Mouse (Mus musculus): ENCODE results near the gene Tbc1d10b.
A peak's percentile ranks its signal among the peaks of the same experiment; 100 is the strongest.
"Not testable (repeated sequence)": the region's sequence is repeated elsewhere in the genome, so short reads cannot be mapped to it uniquely, and the experiment has no call there.

Tbc1d10b gene

DNA sequence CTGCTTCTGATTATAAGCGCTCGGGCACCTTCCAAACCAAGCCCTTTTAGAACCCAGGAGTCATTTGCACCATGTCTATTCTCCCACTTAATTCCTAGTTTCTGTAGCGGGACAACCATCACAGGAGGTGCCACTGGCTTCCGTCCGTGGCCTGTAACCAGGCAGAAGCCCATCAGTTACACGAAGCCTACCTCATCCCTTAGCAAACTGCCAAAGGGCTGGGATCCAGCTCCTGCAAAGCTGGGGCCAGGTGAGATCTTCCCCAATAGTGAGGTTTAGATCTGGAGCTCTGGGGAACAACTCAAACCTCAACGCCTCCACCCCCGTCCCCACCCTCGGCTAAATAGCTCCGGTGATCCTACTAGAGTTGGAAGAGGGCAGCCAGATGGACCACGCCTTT is 11.8 kb downstream of the Tbc1d10b start:
- no peak for DNase-seq

- DNase-seq = peak; percentile 95 to 96
Observed at GRCm38 (mm10) chr7:127195544-127196295, 12.5 kb downstream of the Tbc1d10b start, which contains the start of gene Cd2bp2. TSS of gene Cd2bp2 (minus strand) at chr7:127196050.

GRCm38 (mm10) chr7:127194633-127195029 is 13.6 kb downstream of the Tbc1d10b start:
- no peak for DNase-seq

- DNase-seq = no peak
Observed at GRCm38 (mm10) chr7:127194011-127194632, 14.1 kb downstream of the Tbc1d10b start.

DNA sequence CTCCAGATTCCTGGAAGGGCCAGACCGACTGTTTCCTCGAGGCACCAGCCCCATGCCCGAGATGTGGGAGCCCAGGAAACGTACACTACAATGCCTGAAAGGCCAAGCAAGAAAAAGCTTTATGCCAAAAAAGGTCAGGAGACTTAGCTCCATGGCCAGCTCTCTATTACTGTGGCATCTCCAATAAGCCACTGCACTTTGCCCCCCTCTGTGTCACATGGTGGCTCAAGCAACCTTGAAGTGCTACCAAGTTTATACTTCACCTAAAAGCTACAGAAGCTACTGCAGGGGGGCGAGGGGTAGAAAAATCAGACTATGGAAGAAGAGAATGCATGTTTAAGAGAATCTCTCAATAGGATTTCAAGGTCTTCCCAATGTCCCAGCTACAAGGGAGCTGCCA is 15.3 kb downstream of the Tbc1d10b start:
- DNase-seq = no peak

DNA sequence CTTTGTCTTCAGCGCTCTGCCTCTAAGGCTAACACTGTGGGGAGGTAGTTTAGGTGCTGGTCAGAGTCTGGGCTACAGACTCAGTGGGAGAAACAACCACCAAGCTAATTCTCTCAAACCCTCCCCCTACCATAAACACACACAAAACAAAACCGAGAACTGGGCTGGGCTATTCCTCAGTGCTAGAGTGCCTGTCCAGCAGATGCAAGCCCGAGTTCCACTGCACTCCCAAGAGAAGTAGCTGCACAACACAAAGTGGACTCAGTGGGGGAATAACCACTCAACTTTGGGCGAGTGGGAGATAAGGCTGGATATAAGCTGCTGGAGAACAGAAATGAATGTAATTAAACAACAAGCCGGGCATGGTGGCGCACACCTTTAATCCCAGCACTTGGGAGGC is 17.6 kb downstream of the Tbc1d10b start:
- DNase-seq = no peak

GRCm38 (mm10) chr7:127188305-127189276 is 19.7 kb downstream of the Tbc1d10b start:
- DNase-seq = no peak

- DNase-seq = no peak
Observed at GRCm38 (mm10) chr7:127187351-127187750, 20.9 kb downstream of the Tbc1d10b start.

GRCm38 (mm10) chr7:127185601-127186000 is 22.7 kb downstream of the Tbc1d10b start:
- DNase-seq = no peak

DNA sequence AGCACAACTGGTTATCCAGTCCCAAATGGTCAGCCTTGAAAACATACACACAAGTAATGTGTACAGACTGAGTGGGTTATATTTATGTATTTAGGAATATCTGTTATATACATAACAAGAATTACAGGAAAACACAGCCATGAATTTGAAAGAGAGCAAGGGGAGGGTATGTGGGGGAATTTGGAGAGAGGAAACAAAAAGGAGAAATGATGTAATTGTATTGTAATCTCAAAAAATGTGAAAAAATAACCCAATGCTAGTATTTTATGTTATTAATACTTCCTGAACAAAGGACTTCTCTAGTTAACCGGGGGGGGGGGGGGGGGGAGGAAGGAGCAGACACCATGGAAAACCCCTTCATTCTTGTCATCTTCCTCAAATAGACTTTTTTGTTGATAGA is 23.5 kb downstream of the Tbc1d10b start:
- no peak for DNase-seq

DNA sequence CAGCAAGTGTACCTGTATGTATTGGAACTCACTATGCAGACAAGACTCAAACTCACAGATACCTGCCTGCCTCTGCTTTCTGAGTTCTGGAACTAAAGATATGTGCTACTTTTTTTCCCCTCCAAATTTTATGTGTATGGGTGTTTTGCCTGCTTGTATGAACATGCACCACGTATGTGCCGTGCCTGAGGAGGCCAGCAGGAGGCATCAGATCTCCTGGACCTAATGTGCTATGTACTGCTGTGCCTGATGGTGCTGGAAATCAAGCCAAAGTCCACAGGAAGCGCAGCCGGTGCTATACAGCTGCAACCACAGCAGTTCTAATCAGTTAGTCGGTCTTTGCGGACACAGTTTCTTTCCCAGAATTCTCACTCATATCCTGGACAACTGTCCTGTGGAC is 24.4 kb downstream of the Tbc1d10b start:
- no peak for DNase-seq

DNA sequence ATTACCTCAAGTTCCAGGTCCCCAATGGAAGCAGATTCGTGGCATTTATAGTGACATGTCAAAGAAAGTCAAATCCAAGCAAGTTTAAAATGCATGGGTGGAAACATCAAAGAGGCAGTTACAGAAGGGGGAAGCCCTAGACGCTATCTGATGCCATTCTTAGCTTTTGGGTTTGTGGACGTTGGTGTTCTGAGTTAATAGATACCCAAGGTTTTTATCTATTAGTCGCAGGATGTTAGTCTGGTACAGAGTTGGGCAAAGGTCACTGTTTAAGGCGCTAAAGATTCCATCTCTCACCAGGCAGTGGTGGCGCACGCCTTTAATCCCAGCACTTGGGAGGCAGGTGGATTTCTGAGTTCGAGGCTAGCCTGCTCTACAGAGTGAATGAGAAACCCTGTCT is 24.9 kb downstream of the Tbc1d10b start:
- no peak for DNase-seq

- DNase-seq = not testable (repeated sequence)
Observed at GRCm38 (mm10) chr7:127181724-127182123, 26.5 kb downstream of the Tbc1d10b start.

DNA sequence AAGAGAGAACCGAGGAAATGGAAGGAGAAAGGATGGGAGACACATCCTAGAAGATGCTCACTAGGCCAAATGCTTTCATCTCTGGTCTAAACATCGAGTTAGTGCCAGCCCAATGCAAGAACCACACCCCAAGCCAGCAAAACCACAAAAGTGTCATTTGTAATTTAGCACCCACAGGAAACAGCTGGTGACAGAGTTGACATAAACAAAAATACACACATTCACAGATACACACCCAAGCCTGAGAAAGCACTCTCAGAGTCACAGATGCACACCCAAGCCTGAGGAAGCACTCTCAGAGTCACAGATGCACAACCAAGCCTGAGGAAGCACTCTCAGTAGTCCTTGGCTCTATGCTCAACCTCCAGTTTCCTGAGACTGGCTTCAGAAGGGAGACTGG is 27.5 kb downstream of the Tbc1d10b start:
- no peak for DNase-seq

DNA sequence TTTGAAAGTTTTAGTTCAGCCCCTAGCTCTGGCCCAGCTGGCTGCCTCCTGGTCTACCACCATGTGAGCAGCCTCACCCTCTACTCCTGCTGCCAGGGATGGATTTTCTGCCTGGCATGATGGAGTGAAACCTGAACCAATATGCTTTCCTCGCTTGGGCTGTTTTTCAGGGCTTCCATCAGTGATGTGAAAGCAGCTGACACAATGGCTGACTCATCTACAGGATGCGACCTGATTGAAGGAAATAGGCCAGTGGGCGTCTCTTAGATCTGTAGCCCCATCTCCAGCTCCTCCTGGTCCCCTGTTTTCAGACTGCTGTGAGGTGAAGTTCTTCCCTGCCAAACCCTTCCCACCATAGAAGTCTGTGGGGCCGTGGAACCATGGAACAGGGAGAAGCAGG is 31.3 kb downstream of the Tbc1d10b start:
- no peak for DNase-seq

- DNase-seq = no peak
Observed at GRCm38 (mm10) chr7:127166501-127166900, 41.8 kb downstream of the Tbc1d10b start.

GRCm38 (mm10) chr7:127165607-127166493 is 42.4 kb downstream of the Tbc1d10b start:
- no peak for DNase-seq

GRCm38 (mm10) chr7:127164002-127164401 is 44.3 kb downstream of the Tbc1d10b start:
- no peak for DNase-seq

- no peak for DNase-seq
Observed at GRCm38 (mm10) chr7:127162546-127162945, 45.7 kb downstream of the Tbc1d10b start.

GRCm38 (mm10) chr7:127157548-127157947 is 50.7 kb downstream of the Tbc1d10b start:
- DNase-seq = no peak

DNA sequence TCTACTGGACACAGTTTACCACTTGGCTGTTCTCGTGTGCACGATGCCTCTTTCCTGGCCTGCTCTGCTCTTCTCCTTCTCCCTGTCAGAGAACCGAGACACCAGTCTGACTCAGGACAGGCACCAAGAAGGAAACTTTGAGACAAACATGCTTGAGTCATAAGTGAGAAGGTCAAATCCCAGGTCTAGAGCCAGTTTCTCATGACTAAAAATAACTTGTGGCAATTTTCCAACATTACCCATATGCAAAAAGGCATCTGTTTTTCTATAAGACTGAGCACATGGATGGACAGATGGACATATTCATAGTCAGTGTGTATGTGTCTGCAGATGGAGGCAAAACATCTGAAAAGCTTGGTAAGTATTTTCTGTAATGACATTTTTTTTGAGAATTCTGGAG is 54.8 kb downstream of the Tbc1d10b start:
- no peak for DNase-seq

GRCm38 (mm10) chr7:127152464-127152863 is 55.8 kb downstream of the Tbc1d10b start:
- DNase-seq = no peak

Measured in cerebellum, postnatal 36 days (tissue).